Mouse (Mus musculus): ENCODE data around the gene Cyth1.

Cyth1 gene

GRCm38 (mm10) chr11:118113516-118114205 is 134.7 kb downstream of the Cyth1 start:
- no peak for DNase-seq (ENCODE audit: low spot score)

- peak; percentile 55 for DNase-seq (ENCODE audit: low spot score)
Observed at GRCm38 (mm10) chr11:118104001-118104400, 144.4 kb downstream of the Cyth1 start.

- no peak for DNase-seq (ENCODE audit: low spot score)
Observed at GRCm38 (mm10) chr11:118103383-118103782, 145.0 kb downstream of the Cyth1 start.

- DNase-seq (ENCODE audit: low spot score): peak; percentile 63
Observed at GRCm38 (mm10) chr11:118102838-118103237, 145.6 kb downstream of the Cyth1 start.

- DNase-seq (ENCODE audit: low spot score): no peak
Observed at GRCm38 (mm10) chr11:118101133-118101532, 147.3 kb downstream of the Cyth1 start.

GRCm38 (mm10) chr11:118096736-118097135 is 151.7 kb downstream of the Cyth1 start:
- no peak for DNase-seq (ENCODE audit: low spot score)

- DNase-seq (ENCODE audit: low spot score): no peak
Observed at GRCm38 (mm10) chr11:118095004-118095403, 153.4 kb downstream of the Cyth1 start.

GRCm38 (mm10) chr11:118091002-118091670 is 157.3 kb downstream of the Cyth1 start:
- DNase-seq (ENCODE audit: low spot score): no peak

- DNase-seq (ENCODE audit: low spot score): no peak
Observed at GRCm38 (mm10) chr11:118088896-118089295, 159.5 kb downstream of the Cyth1 start.

GRCm38 (mm10) chr11:118085961-118086360 is 162.4 kb downstream of the Cyth1 start:
- DNase-seq (ENCODE audit: low spot score): no peak

- no peak for DNase-seq (ENCODE audit: low spot score)
Observed at GRCm38 (mm10) chr11:118085176-118085575, 163.2 kb downstream of the Cyth1 start.

GRCm38 (mm10) chr11:118084266-118084665 is 164.1 kb downstream of the Cyth1 start:
- no peak for DNase-seq (ENCODE audit: low spot score)

- DNase-seq (ENCODE audit: low spot score): no peak
Observed at GRCm38 (mm10) chr11:118083811-118084210, 164.6 kb downstream of the Cyth1 start.

GRCm38 (mm10) chr11:118082294-118082693 is 166.1 kb downstream of the Cyth1 start:
- no peak for DNase-seq (ENCODE audit: low spot score)
